Mouse (Mus musculus): ENCODE results near the gene Bcl7a. TPM values are rescaled to one million over a fixed set of nuclear protein-coding genes. Genes with fewer than 3 reads are reported as not detected.

Bcl7a gene
- polyA plus RNA-seq, 1 experiment from 2014 or later: 40.0 TPM

DNA sequence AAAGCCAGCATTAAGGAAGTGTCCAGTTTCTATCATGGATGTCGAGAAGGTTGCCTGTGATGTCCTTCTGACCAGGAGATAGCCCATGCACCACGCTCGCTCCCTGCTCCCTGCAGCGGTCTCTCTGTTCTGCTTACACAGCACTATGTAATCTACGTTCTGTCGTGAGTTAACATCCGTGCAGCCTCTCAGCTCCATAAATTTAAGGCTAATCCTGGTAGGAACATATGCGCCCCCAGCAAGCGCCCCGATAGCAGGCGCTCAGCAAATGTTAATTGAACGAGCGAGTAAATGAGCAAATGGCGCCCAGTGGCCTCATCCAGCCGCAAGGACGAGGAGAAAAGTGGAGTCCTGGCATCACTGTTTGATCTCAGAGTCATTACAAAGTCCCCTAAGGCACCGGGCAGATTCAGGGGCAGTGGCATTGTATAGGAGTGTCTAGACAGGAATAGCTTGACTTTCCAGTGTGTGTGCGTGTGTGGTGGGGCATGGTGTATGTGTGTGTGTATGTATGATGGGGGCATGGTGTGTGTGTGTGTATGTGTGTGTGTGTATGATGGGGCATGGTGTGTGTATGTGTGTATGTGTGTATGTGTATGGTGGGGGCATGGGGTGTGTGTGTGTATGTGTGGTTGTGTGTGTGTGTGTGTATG lies 35.9 kb upstream of the Bcl7a start:
- Histone ChIP-seq H3K27ac (ENCODE audit: low read length) (no peak overlapping the region), H3K27me3 (ENCODE audit: insufficient read depth, low read length) (no peaks in the 10 kb centered on the region), H3K4me3 (ENCODE audit: low read length) (no peak overlapping the region), H3K4me1 (ENCODE audit: insufficient read depth, low read length) (peaks cover 11% of the 10 kb centered on the region), H3K36me3 (ENCODE audit: insufficient read depth, low read length) (no peaks in the 10 kb centered on the region), H3K9me3 (ENCODE audit: low read length) (no peaks in the 10 kb centered on the region), H3K4me2 (replicated peaks; ENCODE audit: low read depth, low read length) (no peak overlapping the region), H3K9ac (replicated peaks; ENCODE audit: low read length) (no peak overlapping the region)
- WGBS: 43% methylated on average over 18 of the region's 18 CpGs
- ATAC-seq (ENCODE audit: low FRiP score, low TSS enrichment): peak; percentile 47; the same call in 1 of the 2 replicates

DNA sequence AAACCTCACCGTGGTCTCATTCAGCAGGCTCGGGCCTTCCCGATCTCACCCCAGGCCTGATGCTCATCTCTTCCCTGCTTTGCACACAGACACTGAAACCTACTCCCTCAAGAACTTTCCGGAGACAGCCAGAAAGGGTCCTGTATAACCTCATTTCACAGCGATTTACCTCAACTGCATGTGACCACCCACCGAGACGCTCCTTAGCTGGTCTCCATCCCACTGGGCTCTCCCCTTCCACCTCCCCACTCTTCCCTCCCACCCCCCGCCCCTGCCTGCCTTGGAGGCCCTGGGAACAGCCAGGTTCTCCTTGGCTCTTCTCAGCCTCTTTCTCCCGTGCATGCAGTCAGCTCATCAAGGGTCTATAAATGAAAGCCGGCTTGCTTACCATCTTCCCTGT lies 33.8 kb upstream of the Bcl7a start:
- no peak overlapping the region for H3K4me3 ChIP-seq (ENCODE audit: low read length)
- H3K27me3 ChIP-seq (ENCODE audit: insufficient read depth, low read length): no peaks in the 10 kb centered on the region
- 0 out of 2 replicates have a peak overlapping the region, but pooled peaks have one; percentile 2 for H3K9ac ChIP-seq (replicated peaks; ENCODE audit: low read length)
- no peak overlapping the region for H3K27ac ChIP-seq (ENCODE audit: low read length)
- H3K9me3 ChIP-seq (ENCODE audit: low read length): no peaks in the 10 kb centered on the region
- H3K36me3 ChIP-seq (ENCODE audit: insufficient read depth, low read length): no peaks in the 10 kb centered on the region
- WGBS: 22% methylated on average over 10 of the region's 10 CpGs
- no peak for ATAC-seq (ENCODE audit: low FRiP score, low TSS enrichment)
- peaks cover 19% of the 10 kb centered on the region for H3K4me1 ChIP-seq (ENCODE audit: insufficient read depth, low read length)
- H3K4me2 ChIP-seq (replicated peaks; ENCODE audit: low read depth, low read length): no peak overlapping the region

DNA sequence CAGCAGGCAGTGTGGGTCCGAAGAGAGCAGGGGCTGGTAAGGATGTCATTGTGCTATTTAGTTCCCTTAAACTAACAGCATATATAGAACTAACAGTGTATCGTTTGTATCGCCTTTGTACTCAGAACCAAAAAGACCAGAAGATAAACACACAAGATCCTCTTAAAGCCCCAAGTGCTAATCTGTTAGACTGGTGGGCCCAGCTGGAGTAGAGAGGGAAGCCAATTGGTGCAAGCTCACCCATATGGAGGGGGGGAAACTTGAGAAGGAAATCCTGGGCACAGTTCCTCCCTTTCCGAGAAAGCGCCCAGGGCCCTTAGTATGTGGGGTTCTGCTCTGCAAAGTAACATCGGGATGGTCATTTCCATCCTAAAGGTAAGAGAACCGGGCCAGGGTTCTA lies 33.4 kb upstream of the Bcl7a start:
- Histone ChIP-seq H3K9ac (replicated peaks; ENCODE audit: low read length) (0 out of 2 replicates have a peak overlapping the region, but pooled peaks have one; percentile 2), H3K9me3 (ENCODE audit: low read length) (no peaks in the 10 kb centered on the region), H3K27me3 (ENCODE audit: insufficient read depth, low read length) (no peaks in the 10 kb centered on the region), H3K4me3 (ENCODE audit: low read length) (no peak overlapping the region), H3K4me1 (ENCODE audit: insufficient read depth, low read length) (peaks cover 23% of the 10 kb centered on the region), H3K27ac (ENCODE audit: low read length) (no peak overlapping the region), H3K36me3 (ENCODE audit: insufficient read depth, low read length) (no peaks in the 10 kb centered on the region), H3K4me2 (replicated peaks; ENCODE audit: low read depth, low read length) (no peak overlapping the region)
- ATAC-seq (ENCODE audit: low FRiP score, low TSS enrichment): no peak
- WGBS: 56% methylated on average over 7 of the region's 7 CpGs

DNA sequence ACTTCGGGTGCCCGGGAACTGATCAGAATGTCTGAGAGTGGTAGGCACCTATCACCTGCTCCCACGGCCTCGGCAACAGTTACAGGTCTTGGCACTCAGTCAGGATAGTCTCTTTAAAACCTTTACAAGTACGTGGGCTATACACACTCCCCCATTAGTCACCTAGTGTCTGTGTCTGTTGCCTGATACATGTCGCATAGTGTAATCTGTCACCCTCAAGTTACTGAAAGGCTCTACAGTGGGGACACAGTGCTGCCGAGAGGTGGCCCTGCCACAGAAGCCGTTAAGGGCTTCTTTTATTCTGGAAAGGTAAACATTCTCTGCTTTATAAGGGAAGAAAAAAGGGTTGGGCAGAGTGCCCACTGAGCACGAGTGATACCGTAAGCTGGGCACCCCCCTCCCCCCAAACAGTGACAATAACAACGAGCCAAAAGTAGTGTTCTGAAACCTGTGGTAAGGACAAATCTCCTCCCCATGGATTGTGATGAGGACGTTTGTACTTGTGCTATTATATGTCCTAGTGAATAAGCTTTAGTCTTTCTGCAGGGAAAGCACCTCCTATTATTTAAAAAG lies 30.5 kb upstream of the Bcl7a start:
- no peak for ATAC-seq (ENCODE audit: low FRiP score, low TSS enrichment)
- Histone ChIP-seq H3K27ac (ENCODE audit: low read length) (no peak overlapping the region), H3K36me3 (ENCODE audit: insufficient read depth, low read length) (no peaks in the 10 kb centered on the region), H3K4me1 (ENCODE audit: insufficient read depth, low read length) (peaks cover 23% of the 10 kb centered on the region), H3K4me2 (replicated peaks; ENCODE audit: low read depth, low read length) (no peak overlapping the region), H3K4me3 (ENCODE audit: low read length) (no peak overlapping the region), H3K27me3 (ENCODE audit: insufficient read depth, low read length) (no peaks in the 10 kb centered on the region), H3K9ac (replicated peaks; ENCODE audit: low read length) (no peak overlapping the region), H3K9me3 (ENCODE audit: low read length) (no peaks in the 10 kb centered on the region)
- WGBS: 53% methylated on average over 12 of the region's 12 CpGs

DNA sequence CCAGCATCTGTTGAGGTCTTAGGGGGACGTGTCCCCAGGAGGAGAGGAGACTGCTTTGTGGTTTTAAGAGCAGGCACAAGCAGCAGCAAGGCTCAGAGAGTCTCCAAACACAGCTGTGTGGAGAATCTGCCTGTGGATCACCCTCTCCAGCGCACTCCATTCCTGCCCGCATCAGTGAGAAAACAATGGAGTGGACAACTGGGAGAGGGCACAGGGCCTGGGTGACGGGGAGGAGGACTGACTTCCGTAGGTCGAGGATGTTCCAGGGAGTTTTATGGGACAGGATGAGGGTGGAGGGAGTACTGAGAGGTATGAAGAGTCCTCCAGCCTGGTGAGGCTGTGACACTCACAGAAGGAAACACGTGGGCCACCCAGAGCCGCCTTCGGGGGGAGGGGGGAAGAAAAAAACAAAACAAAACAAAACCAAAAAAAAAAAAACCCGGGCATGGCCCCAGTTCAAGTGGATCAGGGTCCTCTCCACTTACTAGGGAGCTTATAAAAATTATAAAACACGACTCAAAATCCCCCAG lies 29.7 kb upstream of the Bcl7a start:
- ATAC-seq (ENCODE audit: low FRiP score, low TSS enrichment): no peak
- Histone ChIP-seq H3K9ac (replicated peaks; ENCODE audit: low read length) (no peak overlapping the region), H3K27ac (ENCODE audit: low read length) (no peak overlapping the region), H3K4me1 (ENCODE audit: insufficient read depth, low read length) (peaks cover 27% of the 10 kb centered on the region), H3K36me3 (ENCODE audit: insufficient read depth, low read length) (no peaks in the 10 kb centered on the region), H3K4me2 (replicated peaks; ENCODE audit: low read depth, low read length) (no peak overlapping the region), H3K4me3 (ENCODE audit: low read length) (no peak overlapping the region), H3K9me3 (ENCODE audit: low read length) (no peaks in the 10 kb centered on the region), H3K27me3 (ENCODE audit: insufficient read depth, low read length) (no peaks in the 10 kb centered on the region)
- WGBS: 32% methylated on average over 11 of the region's 11 CpGs

DNA sequence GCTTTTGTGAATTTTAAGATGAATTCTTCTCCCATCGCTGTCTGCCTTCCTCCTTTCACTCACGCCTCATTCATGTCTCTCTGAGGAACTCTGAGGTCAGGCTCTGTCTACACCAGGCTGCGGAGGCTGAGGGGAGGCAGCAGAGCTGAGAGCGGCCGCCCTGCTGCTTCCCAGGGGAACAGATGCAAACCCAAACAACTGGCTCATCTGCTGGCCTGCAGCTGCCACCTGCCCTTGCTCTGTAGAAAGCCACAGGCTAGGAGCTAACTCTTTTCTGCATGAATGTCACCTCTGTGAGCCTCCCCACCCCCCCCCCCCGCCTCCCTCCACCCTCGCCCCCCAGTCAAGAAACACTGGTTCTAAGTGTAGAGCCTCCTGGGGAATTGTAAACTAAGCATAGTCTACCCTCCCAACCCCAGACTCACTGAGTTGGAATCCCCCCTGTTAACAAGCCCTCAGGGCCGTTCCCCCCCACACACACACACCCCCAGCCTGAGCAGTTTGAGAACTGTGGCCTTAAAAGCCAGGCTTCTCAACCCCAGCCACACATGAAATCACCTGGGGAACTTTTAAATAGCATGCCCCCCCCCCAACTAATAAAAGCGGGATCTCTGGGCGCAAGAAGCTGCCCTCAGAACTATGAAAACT lies 28.3 kb upstream of the Bcl7a start:
- 44% methylated on average over 10 of the region's 10 CpGs for WGBS
- no peaks in the 10 kb centered on the region for H3K27me3 ChIP-seq (ENCODE audit: insufficient read depth, low read length)
- peaks cover 23% of the 10 kb centered on the region for H3K4me1 ChIP-seq (ENCODE audit: insufficient read depth, low read length)
- no peaks in the 10 kb centered on the region for H3K36me3 ChIP-seq (ENCODE audit: insufficient read depth, low read length)
- H3K9me3 ChIP-seq (ENCODE audit: low read length): peaks cover 3% of the 10 kb centered on the region; the same call in 1 of the 2 replicates
- no peak overlapping the region for H3K4me3 ChIP-seq (ENCODE audit: low read length)
- ATAC-seq (ENCODE audit: low FRiP score, low TSS enrichment): no peak
- no peak overlapping the region for H3K4me2 ChIP-seq (replicated peaks; ENCODE audit: low read depth, low read length)
- no peak overlapping the region for H3K27ac ChIP-seq (ENCODE audit: low read length)
- H3K9ac ChIP-seq (replicated peaks; ENCODE audit: low read length): no peak overlapping the region

DNA sequence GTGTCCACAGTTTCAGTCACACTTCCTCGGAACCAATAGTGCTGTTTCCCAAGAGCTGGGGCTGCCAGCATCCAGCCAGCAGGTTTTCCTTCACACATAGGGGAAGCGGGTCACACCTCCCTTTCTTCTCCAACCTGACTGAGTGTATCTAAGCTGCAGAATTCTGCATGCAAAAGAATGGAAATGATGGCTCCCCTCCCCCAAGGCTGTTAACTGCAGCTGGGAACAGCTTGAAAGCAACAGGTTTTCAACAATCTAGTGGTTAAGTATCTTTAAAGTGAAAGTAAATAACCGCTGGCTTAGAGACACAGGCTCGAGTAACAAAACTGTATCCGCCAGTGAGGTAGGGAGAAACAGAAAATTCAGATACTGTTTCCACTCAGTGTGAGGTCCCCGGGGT lies 25.6 kb upstream of the Bcl7a start:
- H3K4me1 ChIP-seq (ENCODE audit: insufficient read depth, low read length): peaks cover 23% of the 10 kb centered on the region
- H3K27me3 ChIP-seq (ENCODE audit: insufficient read depth, low read length): no peaks in the 10 kb centered on the region
- peak overlapping the region; percentile 28 for H3K4me3 ChIP-seq (ENCODE audit: low read length)
- peaks cover 3% of the 10 kb centered on the region; the same call in 1 of the 2 replicates for H3K9me3 ChIP-seq (ENCODE audit: low read length)
- ATAC-seq (ENCODE audit: low FRiP score, low TSS enrichment): no peak
- peak overlapping the region; percentile 26; the same call in 1 of the 2 replicates for H3K27ac ChIP-seq (ENCODE audit: low read length)
- H3K9ac ChIP-seq (replicated peaks; ENCODE audit: low read length): peak overlapping the region; percentile 30; the same call in 1 of the 2 replicates
- no peaks in the 10 kb centered on the region for H3K36me3 ChIP-seq (ENCODE audit: insufficient read depth, low read length)
- peak overlapping the region; percentile 48 for H3K4me2 ChIP-seq (replicated peaks; ENCODE audit: low read depth, low read length)
- 7% methylated on average over 6 of the region's 6 CpGs for WGBS

DNA sequence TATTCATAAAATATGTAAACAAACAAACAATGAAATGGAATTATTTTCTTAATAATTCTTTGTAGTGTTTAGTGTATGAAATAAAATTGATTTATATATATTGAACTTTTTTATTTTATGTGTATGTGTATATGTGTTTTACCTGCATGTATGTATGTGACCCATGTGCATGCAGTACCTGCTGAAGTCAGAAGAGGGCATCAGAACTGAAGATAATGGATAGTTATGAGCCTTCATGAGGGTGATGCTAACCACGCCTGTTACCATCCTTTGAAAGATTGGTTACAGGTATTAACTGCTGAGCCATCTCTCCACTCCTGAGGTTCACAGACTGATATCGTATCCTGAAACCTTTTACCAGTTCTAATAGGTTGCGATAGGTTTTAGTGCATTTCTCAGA lies 23.5 kb upstream of the Bcl7a start:
- Histone ChIP-seq H3K4me3 (ENCODE audit: low read length) (no peak overlapping the region), H3K27ac (ENCODE audit: low read length) (no peak overlapping the region), H3K9me3 (ENCODE audit: low read length) (peaks cover 3% of the 10 kb centered on the region; the same call in 1 of the 2 replicates), H3K9ac (replicated peaks; ENCODE audit: low read length) (no peak overlapping the region), H3K36me3 (ENCODE audit: insufficient read depth, low read length) (no peaks in the 10 kb centered on the region), H3K27me3 (ENCODE audit: insufficient read depth, low read length) (no peaks in the 10 kb centered on the region), H3K4me1 (ENCODE audit: insufficient read depth, low read length) (peaks cover 22% of the 10 kb centered on the region), H3K4me2 (replicated peaks; ENCODE audit: low read depth, low read length) (no peak overlapping the region)
- no peak for ATAC-seq (ENCODE audit: low FRiP score, low TSS enrichment)
- 93% methylated on average over 3 of the region's 3 CpGs for WGBS

DNA sequence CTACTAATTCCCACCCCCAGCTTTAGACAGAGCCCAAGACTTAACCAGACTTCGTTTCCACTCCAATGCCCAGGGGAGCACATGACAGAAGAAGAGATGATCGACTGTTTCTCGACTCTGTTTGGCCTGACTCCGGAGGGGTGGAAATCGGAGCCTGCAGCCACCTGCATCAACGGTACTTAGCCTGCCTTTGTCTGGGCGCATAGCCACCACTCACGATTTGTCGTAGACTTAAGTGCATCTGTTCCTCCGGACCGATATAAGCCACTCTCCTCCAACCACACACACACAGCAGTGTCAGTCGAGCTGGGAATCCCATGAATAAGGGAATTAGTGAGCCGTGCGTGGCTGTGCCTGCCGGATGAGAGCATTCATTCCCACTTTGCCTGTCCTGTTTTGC lies 19.4 kb upstream of the Bcl7a start:
- H3K9me3 ChIP-seq (ENCODE audit: low read length): peaks cover 3% of the 10 kb centered on the region; the same call in 1 of the 2 replicates
- H3K27ac ChIP-seq (ENCODE audit: low read length): peak overlapping the region; percentile 56
- 0 out of 2 replicates have a peak overlapping the region, but pooled peaks have one; percentile 26 for H3K9ac ChIP-seq (replicated peaks; ENCODE audit: low read length)
- H3K27me3 ChIP-seq (ENCODE audit: insufficient read depth, low read length): no peaks in the 10 kb centered on the region
- no peak overlapping the region for H3K4me3 ChIP-seq (ENCODE audit: low read length)
- ATAC-seq (ENCODE audit: low FRiP score, low TSS enrichment): peak; percentile 24; the same call in 1 of the 2 replicates
- peaks cover 30% of the 10 kb centered on the region for H3K4me1 ChIP-seq (ENCODE audit: insufficient read depth, low read length)
- H3K36me3 ChIP-seq (ENCODE audit: insufficient read depth, low read length): no peaks in the 10 kb centered on the region
- H3K4me2 ChIP-seq (replicated peaks; ENCODE audit: low read depth, low read length): peak overlapping the region; percentile 23
- WGBS: 20% methylated on average over 15 of the region's 15 CpGs
